Mouse (Mus musculus) kidney, postnatal 10 days (tissue): ENCODE data around the gene Tmem45a.

Source experiments
- DNase-seq: peaks from one replicate; pipeline ENCODE4 v3.0.0; 2021; ENCODE audit warnings: mixed read lengths

Tmem45a gene

DNA sequence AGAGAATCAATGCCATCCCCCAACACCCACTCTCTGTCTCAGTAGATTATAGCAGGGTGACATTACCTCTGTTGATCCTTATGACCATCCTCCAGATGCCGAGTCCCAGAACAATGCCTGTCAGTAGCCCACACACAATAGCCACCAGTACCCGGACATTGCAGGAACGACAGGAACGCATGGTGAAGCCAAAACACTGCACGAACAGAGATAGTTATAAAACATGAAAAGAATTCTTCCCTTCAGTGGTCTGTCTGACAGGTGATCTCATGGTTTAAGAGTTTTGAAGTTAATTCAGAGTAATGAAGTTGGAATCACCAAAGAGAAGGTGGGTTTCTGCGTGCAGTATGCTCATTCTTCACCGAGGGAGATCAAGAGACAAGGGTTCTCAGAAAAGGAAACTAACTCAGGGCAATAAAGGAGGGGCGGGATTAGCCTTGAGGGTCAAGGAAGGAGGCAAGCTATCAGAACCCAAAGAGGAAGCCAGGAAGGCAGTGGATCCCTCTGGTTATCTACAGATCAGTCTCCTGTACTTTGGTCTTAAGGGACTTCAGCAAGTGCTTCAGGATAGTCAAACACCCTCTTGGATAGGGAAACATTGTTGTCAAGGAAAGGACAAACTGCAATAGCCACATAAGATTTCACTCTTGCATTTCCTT is 90.4 kb downstream of the Tmem45a start, which contains the start of gene Adgrg7:
TSS of gene Adgrg7 (minus strand) at position 375 of the 659 bp plus-strand sequence.
- no peak for DNase-seq

DNA sequence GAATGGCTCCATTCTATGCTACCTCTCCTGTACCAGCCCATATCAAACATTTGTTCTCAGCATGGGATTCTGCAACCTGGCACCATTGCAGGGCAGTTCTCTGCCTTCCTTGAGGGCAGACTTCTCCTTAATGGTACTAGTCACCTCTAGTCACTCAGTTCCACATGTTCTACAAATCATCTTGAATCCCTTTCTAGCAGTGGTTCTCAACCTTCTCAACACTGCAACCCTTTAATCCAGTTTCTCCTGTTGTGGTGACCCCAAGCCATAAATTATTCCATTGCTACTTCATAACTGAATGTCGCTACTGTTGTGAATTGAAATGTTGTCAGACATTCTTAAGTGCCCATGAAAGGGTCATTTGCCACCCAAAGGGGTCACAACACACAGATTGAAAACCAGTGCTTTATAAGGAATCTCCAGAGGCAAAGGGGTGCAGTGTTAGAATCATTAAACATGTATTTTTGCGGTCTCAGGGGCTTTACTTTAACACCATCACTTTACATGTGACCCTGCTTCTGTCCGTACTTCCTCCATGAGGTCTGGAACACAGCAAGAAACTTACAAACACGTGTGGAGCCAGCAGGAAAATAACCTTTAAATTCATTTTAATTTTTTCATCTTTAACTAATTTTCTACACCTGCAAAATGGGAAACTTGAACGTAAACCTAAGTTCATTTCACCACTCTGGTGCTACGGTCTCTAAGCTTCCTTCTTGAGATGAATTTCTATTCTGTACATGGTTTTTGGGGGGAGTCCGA is 91.4 kb downstream of the Tmem45a start:
- DNase-seq = no peak

DNA sequence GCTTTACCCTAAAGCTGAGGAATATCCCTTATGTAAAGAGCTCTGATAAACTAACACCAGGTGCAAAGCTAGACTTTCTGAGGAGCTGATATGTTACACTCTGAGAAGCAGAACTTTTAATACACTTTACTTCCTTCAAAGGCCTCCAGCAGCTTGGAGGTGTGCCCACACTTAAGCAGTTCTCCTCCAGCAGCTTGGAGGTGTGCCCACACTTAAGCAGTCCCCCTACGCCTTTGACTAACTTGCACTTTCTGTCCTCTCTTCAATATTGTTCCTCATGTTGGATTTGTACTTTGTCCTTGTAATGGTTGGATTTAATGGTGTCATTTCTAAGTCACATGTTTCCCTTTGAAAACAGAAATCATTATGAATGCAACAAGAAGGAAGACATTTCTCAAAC is 92.2 kb downstream of the Tmem45a start:
- DNase-seq = no peak

GRCm38 (mm10) chr16:56785943-56786342 is 100.0 kb downstream of the Tmem45a start:
- no peak for DNase-seq

DNA sequence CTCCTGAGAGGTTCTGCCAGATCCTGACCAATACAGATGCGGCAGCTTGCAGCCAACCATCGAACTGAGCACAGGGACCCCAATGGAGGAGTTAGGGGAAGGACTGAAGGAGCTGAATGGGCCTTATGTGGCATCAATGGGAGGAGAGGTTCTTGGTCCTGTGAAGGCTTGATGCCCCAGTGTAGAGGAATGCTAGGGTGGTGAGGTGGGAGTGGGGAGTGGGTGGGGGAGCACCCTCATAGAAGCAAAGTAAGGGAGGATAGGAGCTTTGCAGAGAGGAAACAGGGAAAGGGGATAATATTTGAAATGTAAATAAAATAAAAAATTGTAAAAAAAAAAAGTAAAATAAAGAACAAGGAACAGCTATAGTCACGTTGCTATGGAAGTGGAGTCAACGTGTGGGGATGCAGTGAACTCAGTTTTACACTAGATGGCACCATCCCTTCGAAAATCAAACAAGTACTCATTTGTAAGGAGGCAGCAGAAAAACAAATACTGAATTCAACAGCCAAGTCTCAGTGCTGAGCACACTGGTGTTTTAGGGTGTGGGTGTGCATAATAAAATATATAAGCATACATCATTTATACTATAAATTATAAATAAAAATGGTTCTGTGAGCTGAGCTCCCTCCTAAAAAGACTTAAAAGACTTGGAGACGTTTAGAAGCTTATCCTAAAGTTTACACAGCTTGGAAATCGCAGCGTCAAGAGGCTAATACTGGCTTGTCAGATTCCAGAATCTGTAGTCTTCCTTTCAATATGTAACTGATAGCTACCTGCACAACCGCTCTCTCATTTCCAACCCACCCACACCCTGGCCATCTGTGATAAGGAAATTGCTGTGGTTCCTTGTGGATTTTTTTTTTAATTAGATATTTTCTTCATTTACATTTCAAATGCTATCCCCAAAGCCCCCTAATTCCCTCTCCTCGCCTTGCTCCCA is 114.5 kb downstream of the Tmem45a start:
- peak; percentile 53 for DNase-seq
